Mouse (Mus musculus) liver, embryonic 13.5 days (tissue): ENCODE measurements around the gene Ffar4. TPM values are rescaled to one million over a fixed set of nuclear protein-coding genes. Genes with fewer than 3 reads are reported as not detected.

Experiments
- ATAC-seq: fragments of 200-750 bp; cut with Nextera tagmentation; 2 replicates; pipeline ENCODE4 v1.8.0; 2017; ENCODE audit warnings: low read depth, mild to moderate bottlenecking, moderate number of reproducible peaks, moderate library complexity
- DNase-seq: peaks from one replicate; pipeline ENCODE4 v3.0.0; 2022
- H3K27ac ChIP-seq: fragments of 300-500 bp; sonication (generic); 2 replicates; pipeline ENCODE4 v1.5.1; 2015; ENCODE audit warnings: moderate library complexity, mild to moderate bottlenecking, inconsistent platforms
- H3K27me3 ChIP-seq: fragments of 300-500 bp; sonication (generic); 2 replicates; pipeline ENCODE4 v1.6.1; 2015; ENCODE audit warnings: mild to moderate bottlenecking, inconsistent platforms
- H3K36me3 ChIP-seq: fragments of 300-500 bp; sonication (generic); 2 replicates; pipeline ENCODE4 v1.6.1; 2015; ENCODE audit warnings: mild to moderate bottlenecking, inconsistent platforms
- H3K4me1 ChIP-seq: fragments of 300-500 bp; sonication (generic); replicated peaks from 2 replicates; pipeline ENCODE4 v1.6.1; 2015; ENCODE audit warnings: inconsistent platforms
- H3K4me2 ChIP-seq: fragments of 300-500 bp; sonication (generic); 2 replicates; pipeline ENCODE4 v1.6.1; 2015; ENCODE audit warnings: inconsistent platforms, mild to moderate bottlenecking, moderate library complexity
- H3K4me3 ChIP-seq: fragments of 300-500 bp; sonication (generic); replicated peaks from 2 replicates; pipeline ENCODE4 v1.5.1; 2015; ENCODE audit warnings: mild to moderate bottlenecking, inconsistent platforms
- H3K9ac ChIP-seq: fragments of 300-500 bp; sonication (generic); 2 replicates; pipeline ENCODE4 v1.6.1; 2015; ENCODE audit warnings: mild to moderate bottlenecking, inconsistent platforms
- H3K9me3 ChIP-seq: fragments of 300-500 bp; sonication (generic); replicated peaks from 2 replicates; pipeline ENCODE4 v1.6.1; 2016; ENCODE audit warnings: inconsistent platforms
- WGBS: fragments of 180-500 bp; shearing (Covaris S2); methylation state at CpG from one replicate; pipeline ENCODE4 v1.1.7; 2015; ENCODE audit not compliant: insufficient replicate concordance; 5-methylcytosine and 5-hydroxymethylcytosine counted together
- polyA plus RNA-seq: library from polyadenylated mRNA; unstranded; fragments of >200 nt; fragmentation: Nextera tagmentation; extraction: Ambion mirVana; gene quantifications from 2 replicates; pipeline ENCODE4 v1.2.1, GENCODE M21; 2015

Ffar4 gene
- polyA plus RNA-seq, 1 experiment from 2014 or later, result 0.12 TPM

- Histone ChIP-seq H3K27me3 (no peaks in the 10 kb centered on the region), H3K9me3 (no peaks in the 10 kb centered on the region), H3K27ac (no peak overlapping the region), H3K4me1 (no peaks in the 10 kb centered on the region), H3K36me3 (no peaks in the 10 kb centered on the region), H3K4me3 (no peak overlapping the region), H3K9ac (no peak overlapping the region), H3K4me2 (no peak overlapping the region)
- 77% methylated on average over 15 of the region's 15 CpGs for WGBS
- DNase-seq, result no peak
- ATAC-seq, result no peak
These were observed 12.8 kb downstream of the Ffar4 start for GRCm38 (mm10) chr19:38109506-38110242.

DNA sequence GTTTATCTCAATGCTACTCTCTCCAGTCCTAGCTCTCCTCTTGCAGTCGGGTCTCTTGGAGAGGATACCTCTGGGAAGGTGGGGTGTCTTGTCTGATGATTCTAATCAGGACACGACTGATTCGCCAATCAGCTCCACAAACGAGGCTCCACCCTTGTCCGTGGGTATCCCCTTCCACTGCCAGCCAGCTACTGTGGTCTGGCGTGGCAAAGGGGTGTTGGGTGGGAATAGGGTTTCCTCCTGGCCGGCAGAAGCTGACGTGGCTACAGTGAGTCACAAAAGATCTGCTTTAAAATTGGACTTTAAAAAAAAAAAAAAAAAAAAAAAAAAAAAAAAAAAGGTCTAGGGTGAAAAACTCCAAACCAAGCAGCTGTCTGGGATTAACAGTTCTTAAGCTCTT lies 14.2 kb downstream of the Ffar4 start:
- no peaks in the 10 kb centered on the region for H3K9me3 ChIP-seq
- no peak for DNase-seq
- no peaks in the 10 kb centered on the region for H3K36me3 ChIP-seq
- H3K9ac ChIP-seq, result no peak overlapping the region
- H3K27me3 ChIP-seq, result no peaks in the 10 kb centered on the region
- H3K27ac ChIP-seq, result no peak overlapping the region
- no peak for ATAC-seq
- no peaks in the 10 kb centered on the region for H3K4me1 ChIP-seq
- no peak overlapping the region for H3K4me2 ChIP-seq
- 59% methylated on average over 8 of the region's 8 CpGs for WGBS
- H3K4me3 ChIP-seq, result no peak overlapping the region

DNA sequence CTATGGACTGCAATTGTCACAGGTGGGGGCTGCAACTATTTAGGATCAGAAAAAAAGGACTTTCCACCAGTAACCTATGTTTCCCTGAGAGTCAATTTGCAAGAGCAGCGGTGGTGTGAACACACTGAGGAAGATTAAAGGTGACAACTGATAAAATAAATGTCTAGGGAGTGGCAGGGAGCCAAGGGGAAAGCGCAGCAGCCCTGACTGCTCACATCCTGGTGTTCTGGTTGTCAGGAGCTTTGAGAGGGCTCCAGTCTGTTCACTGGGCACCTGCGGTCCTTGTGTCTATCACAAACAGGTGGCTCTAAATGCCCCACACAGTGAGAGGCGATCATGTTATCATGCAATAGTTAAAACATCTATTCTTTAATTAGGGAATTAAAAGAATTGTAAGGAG lies 15.7 kb downstream of the Ffar4 start:
- no peaks in the 10 kb centered on the region for H3K4me1 ChIP-seq
- no peak overlapping the region for H3K4me2 ChIP-seq
- WGBS, result 42% methylated on average over 4 of the region's 4 CpGs
- no peaks in the 10 kb centered on the region for H3K27me3 ChIP-seq
- no peak for DNase-seq
- no peak for ATAC-seq
- no peak overlapping the region for H3K9ac ChIP-seq
- H3K4me3 ChIP-seq, result no peak overlapping the region
- H3K27ac ChIP-seq, result no peak overlapping the region
- no peaks in the 10 kb centered on the region for H3K9me3 ChIP-seq
- H3K36me3 ChIP-seq, result 0 out of 2 replicates have a peak, but pooled peaks cover 2% of the 10 kb centered on the region

DNA sequence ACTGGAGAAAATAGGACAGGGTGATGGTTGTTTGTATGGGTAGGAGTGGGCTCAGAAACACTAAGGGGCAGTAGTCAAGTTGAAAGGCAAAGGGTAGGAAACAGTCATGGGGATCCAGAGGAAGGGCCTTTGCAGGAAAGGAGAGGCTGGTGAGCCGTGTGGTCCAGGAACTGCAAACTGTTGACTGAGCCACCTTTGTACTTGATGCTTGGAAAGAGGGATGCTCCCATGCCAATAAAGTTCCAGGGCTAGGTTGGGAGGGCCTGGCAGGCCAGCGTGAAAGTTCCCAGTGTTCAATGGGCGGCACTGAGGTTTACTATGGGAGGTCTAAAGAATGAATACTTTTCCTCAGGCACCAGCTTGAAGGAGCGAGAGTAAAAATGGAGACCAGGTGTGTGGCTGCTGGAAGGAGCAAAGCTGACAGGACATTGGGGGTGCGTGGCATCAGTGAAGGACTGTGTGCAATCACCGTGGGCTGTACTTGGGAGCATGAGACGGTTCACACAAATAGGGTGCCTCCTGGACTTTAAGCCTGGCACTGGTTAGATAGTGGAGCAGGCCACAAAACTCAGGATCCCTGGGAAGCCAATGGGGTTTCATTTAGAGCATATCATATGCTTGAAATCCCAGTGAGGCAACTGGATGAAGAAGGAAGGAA lies 18.1 kb downstream of the Ffar4 start:
- Histone ChIP-seq H3K4me1 (no peaks in the 10 kb centered on the region), H3K4me3 (no peak overlapping the region), H3K9me3 (no peaks in the 10 kb centered on the region), H3K4me2 (no peak overlapping the region), H3K27me3 (no peaks in the 10 kb centered on the region), H3K27ac (no peak overlapping the region), H3K9ac (no peak overlapping the region), H3K36me3 (peaks cover 7% of the 10 kb centered on the region; the same call in 1 of the 2 replicates)
- 70% methylated on average over 7 of the region's 7 CpGs for WGBS
- 0 out of 2 replicates have a peak, but pooled peaks have one; percentile 19 for ATAC-seq
- DNase-seq, result no peak

DNA sequence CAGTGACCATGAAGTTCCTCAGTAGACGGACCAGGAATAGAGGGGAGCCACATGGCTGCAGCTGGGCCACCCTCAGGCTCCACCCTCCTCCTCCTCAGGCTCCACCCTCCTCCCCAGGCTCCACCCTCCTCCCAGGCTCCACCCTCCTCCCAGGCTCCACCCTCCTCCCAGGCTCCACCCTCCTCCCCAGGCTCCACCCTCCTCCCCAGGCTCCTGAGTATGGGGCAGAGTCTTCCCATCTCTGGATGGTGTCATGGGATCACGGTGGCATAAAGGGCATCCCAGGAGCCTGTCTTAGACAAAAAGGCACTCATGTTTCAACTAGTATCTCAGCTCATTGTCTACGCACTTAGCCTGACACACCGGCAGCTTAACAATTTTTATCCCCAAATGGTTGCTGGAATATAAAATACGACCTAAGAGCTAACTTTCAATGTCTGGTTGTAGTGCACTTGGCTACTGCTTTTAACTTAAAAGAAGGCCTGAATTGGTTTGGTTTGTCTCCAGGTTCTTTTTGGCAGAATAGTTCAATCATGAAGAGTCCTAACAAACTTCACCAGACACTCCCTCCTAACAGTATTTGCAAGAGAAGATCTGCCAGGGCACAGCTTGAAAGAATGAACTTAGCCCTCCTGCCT lies 23.4 kb downstream of the Ffar4 start:
- no peak overlapping the region for H3K4me3 ChIP-seq
- peaks cover 7% of the 10 kb centered on the region; the same call in 1 of the 2 replicates for H3K36me3 ChIP-seq
- H3K4me1 ChIP-seq, result no peaks in the 10 kb centered on the region
- H3K9ac ChIP-seq, result no peak overlapping the region
- no peak overlapping the region for H3K4me2 ChIP-seq
- H3K9me3 ChIP-seq, result no peaks in the 10 kb centered on the region
- ATAC-seq, result peak; percentile 43
- WGBS, result 66% methylated on average over 5 of the region's 5 CpGs
- peaks cover 28% of the 10 kb centered on the region for H3K27me3 ChIP-seq
- no peak for DNase-seq
- no peak overlapping the region for H3K27ac ChIP-seq

- H3K9me3 ChIP-seq, result no peaks in the 10 kb centered on the region
- peak overlapping the region; percentile 65 for H3K9ac ChIP-seq
- peak overlapping the region; percentile 53 for H3K4me3 ChIP-seq
- no peak for DNase-seq
- peaks cover 4% of the 10 kb centered on the region; the same call in 1 of the 2 replicates for H3K4me1 ChIP-seq
- no peak for ATAC-seq
- WGBS, result 19% methylated on average over 9 of the region's 9 CpGs
- H3K27ac ChIP-seq, result peak overlapping the region; percentile 66
- H3K27me3 ChIP-seq, result peaks cover 35% of the 10 kb centered on the region
- peak overlapping the region; percentile 56 for H3K4me2 ChIP-seq
- H3K36me3 ChIP-seq, result no peaks in the 10 kb centered on the region
These were observed 27.1 kb downstream of the Ffar4 start for GRCm38 (mm10) chr19:38123921-38124320.

DNA sequence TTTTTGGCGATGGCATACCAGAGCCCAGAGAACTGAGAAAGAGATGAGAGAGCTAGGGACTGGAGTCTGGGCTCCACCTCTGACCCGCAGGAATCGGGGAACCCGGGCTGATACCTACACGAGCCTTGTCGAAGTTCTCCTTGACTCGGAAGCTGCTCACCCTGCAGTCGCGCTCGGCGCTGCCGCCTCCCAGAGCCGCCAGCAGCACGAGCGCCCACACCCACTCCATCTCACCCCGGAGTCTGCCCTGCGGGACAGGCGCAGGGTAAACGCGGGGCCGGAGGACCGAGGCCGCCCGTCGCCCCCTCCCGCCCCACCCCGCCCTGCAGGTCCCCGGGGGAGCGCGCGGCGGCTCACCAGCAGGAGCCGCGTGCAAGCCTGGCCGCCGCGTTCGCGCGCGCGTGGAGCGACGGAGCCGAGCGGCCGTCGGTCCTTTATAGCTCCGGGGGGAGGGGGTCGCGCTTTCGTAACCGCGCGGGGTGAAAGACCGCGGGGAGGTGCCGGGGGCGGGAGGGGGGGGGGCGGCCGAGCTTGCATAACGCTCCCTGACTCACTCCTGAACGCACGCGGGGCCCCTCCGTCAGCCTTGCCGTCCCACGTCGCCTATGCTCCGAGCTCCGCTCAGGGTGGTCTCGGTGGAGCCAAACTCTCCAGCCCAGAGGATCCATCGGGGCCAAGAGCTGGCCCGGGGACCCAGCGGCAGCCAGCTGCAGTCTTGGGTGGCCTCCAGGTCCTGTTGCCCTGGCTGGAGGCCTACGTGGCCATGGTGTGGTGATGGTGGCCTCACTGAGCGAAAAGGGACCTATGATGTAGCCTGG lies 27.7 kb downstream of the Ffar4 start:
- H3K9me3 ChIP-seq, result no peaks in the 10 kb centered on the region
- ATAC-seq (peak; percentile 72), DNase-seq (no peak)
- no peaks in the 10 kb centered on the region for H3K36me3 ChIP-seq
- peaks cover 4% of the 10 kb centered on the region; the same call in 1 of the 2 replicates for H3K4me1 ChIP-seq
- peak overlapping the region; percentile 65 for H3K9ac ChIP-seq
- peaks cover 35% of the 10 kb centered on the region for H3K27me3 ChIP-seq
- 2% methylated on average over 53 of the region's 77 CpGs for WGBS
- peak overlapping the region; percentile 56 for H3K4me2 ChIP-seq
- peak overlapping the region; percentile 53 for H3K4me3 ChIP-seq
- peak overlapping the region; percentile 91 for H3K27ac ChIP-seq

GRCm38 (mm10) chr19:38125219-38125610 lies 28.3 kb downstream of the Ffar4 start, which contains the start of gene Rbp4:
Gene Rbp4 (minus strand): TSS chr19:38125281.
- Histone ChIP-seq H3K27ac (peak within 1 kb of the TSS; percentile 91), H3K4me3 (peak within 1 kb of the TSS; percentile 53), H3K36me3 (no peaks in the 10 kb centered on the region), H3K9ac (peak within 1 kb of the TSS; percentile 65), H3K27me3 (peaks cover 35% of the 10 kb centered on the region), H3K9me3 (no peaks in the 10 kb centered on the region), H3K4me2 (peak within 1 kb of the TSS; percentile 56), H3K4me1 (peaks cover 4% of the 10 kb centered on the region; the same call in 1 of the 2 replicates)
- ATAC-seq, result peak; percentile 18; the same call in 1 of the 2 replicates
- 44% methylated on average over 6 of the region's 6 CpGs for WGBS
- DNase-seq, result no peak

- H3K4me3 ChIP-seq, result no peak overlapping the region
- no peaks in the 10 kb centered on the region for H3K36me3 ChIP-seq
- H3K4me1 ChIP-seq, result peaks cover 4% of the 10 kb centered on the region; the same call in 1 of the 2 replicates
- DNase-seq (no peak), ATAC-seq (no peak)
- H3K27ac ChIP-seq, result no peak overlapping the region
- no peak overlapping the region for H3K4me2 ChIP-seq
- H3K9me3 ChIP-seq, result no peaks in the 10 kb centered on the region
- WGBS, result 44% methylated on average over 8 of the region's 8 CpGs
- H3K27me3 ChIP-seq, result peaks cover 35% of the 10 kb centered on the region
- H3K9ac ChIP-seq, result no peak overlapping the region
These were observed 29.8 kb downstream of the Ffar4 start for GRCm38 (mm10) chr19:38126656-38127055.

DNA sequence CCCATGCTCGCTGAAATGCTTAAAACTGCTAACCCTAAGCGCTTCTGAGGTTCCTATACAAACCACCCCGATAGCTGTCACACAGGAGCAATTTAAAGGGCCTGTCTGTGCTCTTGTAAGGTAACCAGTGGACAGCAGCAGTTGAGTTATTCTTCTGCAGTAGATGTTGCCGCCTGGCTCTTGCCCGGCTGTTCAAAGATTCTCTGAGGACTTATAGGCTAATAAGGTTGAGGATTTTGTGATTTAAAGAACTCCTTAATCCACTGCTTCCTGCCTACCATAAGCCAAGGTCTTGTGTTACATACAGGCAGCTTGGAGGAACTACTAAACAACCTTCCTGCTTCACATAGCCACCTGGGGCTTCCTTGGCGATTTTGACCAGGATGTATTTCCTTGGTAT lies 35.6 kb downstream of the Ffar4 start, which contains the start of gene Pde6c:
Pde6c (plus strand) TSS at position 301 of the 400 bp plus-strand sequence.
- WGBS, result 58% methylated on average over 6 of the region's 6 CpGs
- H3K36me3 ChIP-seq, result no peaks in the 10 kb centered on the region
- H3K4me3 ChIP-seq, result no peak within 1 kb of the TSS
- peaks cover 13% of the 10 kb centered on the region for H3K4me1 ChIP-seq
- no peaks in the 10 kb centered on the region for H3K27me3 ChIP-seq
- peak within 1 kb of the TSS; percentile 62 for H3K27ac ChIP-seq
- no peak within 1 kb of the TSS for H3K4me2 ChIP-seq
- H3K9ac ChIP-seq, result no peak within 1 kb of the TSS
- DNase-seq (no peak), ATAC-seq (no peak)
- H3K9me3 ChIP-seq, result no peaks in the 10 kb centered on the region
